In genomic region chr13:24862520-24862919, GRCm38 (mm10) we compare ENCODE assay signal across 9 mouse cellular contexts. TPM values are rescaled to one million over a fixed set of nuclear protein-coding genes. Genes with fewer than 3 reads are reported as not detected.
DNase-seq lines count a peak whose midpoint lies in the region; ATAC-seq and TF ChIP-seq lines count a peak whose summit lies in the region.
"Had no signal": no experiment of that assay in that cellular context is flagged by ENCODE, and none has a peak within 500 bp of the region (broad histone marks: within the 10 kb centered on the region; RNA-seq: fewer than 3 reads in every experiment).

No protein-coding gene starts in this region.

- peak; percentile 81 for DNase-seq in CD4-positive, CD25-positive, alpha-beta regulatory T cell, adult 2 months (ENCODE audit: low read depth, low spot score)
- DNase-seq in A20 (ENCODE audit: low read depth, low spot score) = peak; percentile 78
- DNase-seq in embryonic facial prominence, embryonic 14.5 days (ENCODE audit: low spot score) = peak; percentile 6
- peak; percentile 26 to 59 for DNase-seq in layer of hippocampus, adult 8-10 months (ENCODE audit: low spot score in 2 of 2)
- peak; percentile 55 for DNase-seq in lung, postnatal 25 days (ENCODE audit: low spot score)
- peak; percentile 69 for DNase-seq in thymus, adult 2 months

- H3K9me3 ChIP-seq in embryonic facial prominence, embryonic 14.5 days (ENCODE audit: control insufficient read depth, low read length) = no peaks in the 10 kb centered on the region
- H3K9me3 ChIP-seq: hindbrain, embryonic 15.5 days had no signal

- peak; percentile 28; the same call in 1 of the 2 replicates for TF ChIP-seq CTCF in bone marrow macrophage, adult 2 months (IDR thresholded peaks at IDR 0.05; ENCODE audit: low read depth, low read length)
- no peak for TF ChIP-seq CTCF in thymus, adult 2 months (IDR thresholded peaks at IDR 0.05; ENCODE audit: borderline replicate concordance, control insufficient read depth, extremely low read depth, insufficient read depth, low read length, poor library complexity)

- H3K4me1 ChIP-seq in bone marrow macrophage, adult 2 months (ENCODE audit: control insufficient read depth, insufficient read depth, low read length) = no peaks in the 10 kb centered on the region
- no peaks in the 10 kb centered on the region for H3K4me1 ChIP-seq in embryonic facial prominence, embryonic 14.5 days (ENCODE audit: control insufficient read depth, insufficient read depth, low read length)
- H3K4me1 ChIP-seq in thymus, adult 2 months (replicated peaks; ENCODE audit: control insufficient read depth, insufficient read depth, low read length) = 0 out of 2 replicates have a peak, but pooled peaks cover 4% of the 10 kb centered on the region
- H3K4me1 ChIP-seq: hindbrain, embryonic 15.5 days had no signal

- no peak for ATAC-seq in CD4-positive, CD25-positive, alpha-beta regulatory T cell, adult 4 months
- no peak; the same call in 1 of the 2 replicates for ATAC-seq in embryonic facial prominence, embryonic 14.5 days (ENCODE audit: low read depth)

- H3K9ac ChIP-seq in embryonic facial prominence, embryonic 14.5 days (ENCODE audit: low read depth, low read length) = no peak overlapping the region
- H3K9ac ChIP-seq: hindbrain, embryonic 15.5 days had no signal

- H3K4me2 ChIP-seq in embryonic facial prominence, embryonic 14.5 days (ENCODE audit: low read depth, low read length) = no peak overlapping the region
- H3K4me2 ChIP-seq: hindbrain, embryonic 15.5 days had no signal

- no peak overlapping the region for H3K27ac ChIP-seq in bone marrow macrophage, adult 2 months (ENCODE audit: insufficient read depth, low read depth, low read length)
- no peak overlapping the region for H3K27ac ChIP-seq in embryonic facial prominence, embryonic 14.5 days (replicated peaks; ENCODE audit: low read depth, low read length)
- H3K27ac ChIP-seq in thymus, adult 2 months (ENCODE audit: control insufficient read depth, insufficient read depth, low read length) = no peak overlapping the region
- H3K27ac ChIP-seq: hindbrain, embryonic 15.5 days had no signal

- no peaks in the 10 kb centered on the region for H3K27me3 ChIP-seq in embryonic facial prominence, embryonic 14.5 days (replicated peaks; ENCODE audit: control insufficient read depth, insufficient read depth, low read length)
- H3K27me3 ChIP-seq in thymus, adult 2 months (ENCODE audit: control insufficient read depth, insufficient read depth, low read length) = no peaks in the 10 kb centered on the region
- H3K27me3 ChIP-seq: hindbrain, embryonic 15.5 days had no signal

- 61% methylated on average over 7 of the region's 7 CpGs for WGBS in embryonic facial prominence, embryonic 14.5 days
- WGBS in thymus, adult 2 months = 70% methylated on average over 7 of the region's 7 CpGs

- no peaks in the 10 kb centered on the region for H3K36me3 ChIP-seq in embryonic facial prominence, embryonic 14.5 days (ENCODE audit: control insufficient read depth, insufficient read depth, low read length)
- H3K36me3 ChIP-seq in thymus, adult 2 months (ENCODE audit: control insufficient read depth, insufficient read depth, low read length) = no peaks in the 10 kb centered on the region
- H3K36me3 ChIP-seq: hindbrain, embryonic 15.5 days had no signal

- TF ChIP-seq POLR2A in bone marrow macrophage, adult 2 months (IDR thresholded peaks at IDR 0.05; ENCODE audit: borderline replicate concordance, low read depth, low read length) = no peak
- no peak for TF ChIP-seq POLR2A in thymus, adult 2 months (IDR thresholded peaks at IDR 0.05; ENCODE audit: control insufficient read depth, extremely low read depth, insufficient read depth, low read length, poor library complexity)

- no peak overlapping the region for H3K4me3 ChIP-seq in bone marrow macrophage, adult 2 months (ENCODE audit: insufficient read depth, low read length)
- no peak overlapping the region for H3K4me3 ChIP-seq in embryonic facial prominence, embryonic 14.5 days (ENCODE audit: low read depth, low read length)
- no peak overlapping the region for H3K4me3 ChIP-seq in thymus, adult 2 months (ENCODE audit: control insufficient read depth, insufficient read depth, low read length)
- H3K4me3 ChIP-seq: hindbrain, embryonic 15.5 days had no signal

RNA-seq across cellular contexts. Expression of gene D130043K22Rik, which starts 17.6 kb away (rescaled TPM):
- polyA plus RNA-seq in CD4-positive, CD25-positive, alpha-beta regulatory T cell, adult 4 months (2017; shearing (Covaris generic)) = 1 to 10 TPM in 1 of 2 experiments, under 1 TPM in 1; 0.19 to 1.7 TPM
- polyA plus RNA-seq in bone marrow macrophage, adult 2 months (2012; ENCODE audit: insufficient read depth, insufficient read length, missing spikeins) = not detected in 2 replicates
- 1.1 and 1.6 TPM in 2 replicates for polyA plus RNA-seq in embryonic facial prominence, embryonic 14.5 days (2014; fragmentation: Nextera tagmentation; extraction: Ambion mirVana)
- 10 to 100 TPM; 21.6 to 29.6 (median 26.5) TPM for total RNA-seq in layer of hippocampus, adult 8-10 months (2022)
- 0.12 and 0.13 TPM in 2 replicates for polyA plus RNA-seq in thymus, adult 2 months (2012; rRNA removed)

RNA-seq across cellular contexts. Expression of gene Tdp2, which starts 31.0 kb away (rescaled TPM):
- 10 to 100 TPM; 17.6 to 19.8 TPM for polyA plus RNA-seq in CD4-positive, CD25-positive, alpha-beta regulatory T cell, adult 4 months (2017; shearing (Covaris generic))
- polyA plus RNA-seq in bone marrow macrophage, adult 2 months (2012; ENCODE audit: insufficient read depth, insufficient read length, missing spikeins) = 29.0 and 36.4 TPM in 2 replicates
- 44.4 and 46.4 TPM in 2 replicates for polyA plus RNA-seq in embryonic facial prominence, embryonic 14.5 days (2014; fragmentation: Nextera tagmentation; extraction: Ambion mirVana)
- total RNA-seq in layer of hippocampus, adult 8-10 months (2022) = 10 to 100 TPM; 24.3 to 29.5 (median 25.4) TPM
- 40.3 and 42.4 TPM in 2 replicates for polyA plus RNA-seq in thymus, adult 2 months (2012; rRNA removed)

RNA-seq across cellular contexts. Expression of gene Acot13, which starts 31.2 kb away (rescaled TPM):
- polyA plus RNA-seq in CD4-positive, CD25-positive, alpha-beta regulatory T cell, adult 4 months (2017; shearing (Covaris generic)) = 10 to 100 TPM; 59.1 to 69.9 TPM
- 81.0 and 91.3 TPM in 2 replicates for polyA plus RNA-seq in bone marrow macrophage, adult 2 months (2012; ENCODE audit: insufficient read depth, insufficient read length, missing spikeins)
- 69.9 and 77.0 TPM in 2 replicates for polyA plus RNA-seq in embryonic facial prominence, embryonic 14.5 days (2014; fragmentation: Nextera tagmentation; extraction: Ambion mirVana)
- 100 to 1,000 TPM in 2 of 4 experiments, 10 to 100 TPM in 2; 95.6 to 108 (median 98.4) TPM for total RNA-seq in layer of hippocampus, adult 8-10 months (2022)
- 49.8 and 51.5 TPM in 2 replicates for polyA plus RNA-seq in thymus, adult 2 months (2012; rRNA removed)

Comparison
In these comparisons a context has a peak if more than half of its experiments do, and no peak if none do; other contexts are left out.
1. DNase-seq: peak in every context shown above with its lines; median percentile 81 in CD4-positive, CD25-positive, alpha-beta regulatory T cell, adult 2 months; 78 in A20; 69 in thymus, adult 2 months; 55 in lung, postnatal 25 days; 42 in layer of hippocampus, adult 8-10 months; 6 in embryonic facial prominence, embryonic 14.5 days.